Mouse (Mus musculus) CH12.LX (cell line): Measurements from ENCODE around the gene Dnajc9. TPM values are rescaled to one million over a fixed set of nuclear protein-coding genes. Genes with fewer than 3 reads are reported as not detected.

Experiments
- DNase-seq: peaks from one replicate; pipeline ENCODE4 v3.0.0-alpha.2; 2013; ENCODE audit errors: extremely low read depth
- H3K27ac ChIP-seq: 2 replicates; pipeline ENCODE4 v1.5.1; 2012; ENCODE audit warnings: low read depth, mild to moderate bottlenecking, control low read depth, moderate library complexity; ENCODE audit not compliant: insufficient read depth
- H3K27me3 ChIP-seq: replicated peaks from 2 replicates; pipeline ENCODE3; 2012; ENCODE audit warnings: inconsistent platforms
- H3K36me3 ChIP-seq, 2 experiments: replicated peaks in 1 of 2; 2 replicates each; pipeline versions ENCODE3 to v1.6.1; 2012; ENCODE audit warnings: inconsistent platforms in 1 of 2, low read length in 1 of 2, mild to moderate bottlenecking in 1 of 2, mixed read lengths in 1 of 2, moderate library complexity in 1 of 2; ENCODE audit not compliant: control insufficient read depth in 1 of 2, insufficient read depth in 1 of 2
- H3K4me1 ChIP-seq, 2 experiments: 2 replicates each; pipeline ENCODE4 v1.6.1; 2012; ENCODE audit warnings: inconsistent platforms in 1 of 2, moderate library complexity in 1 of 2; ENCODE audit not compliant: insufficient read depth in 2 of 2, control insufficient read depth in 1 of 2
- H3K4me2 ChIP-seq: 2 replicates; pipeline ENCODE4 v1.6.1; 2012; ENCODE audit warnings: low read depth, mild to moderate bottlenecking, control low read depth; ENCODE audit not compliant: poor library complexity, insufficient read depth, severe bottlenecking
- H3K4me3 ChIP-seq, 3 experiments: fragments of 150-350 bp in 1 of 3; sonication (generic) in 1 of 3; replicated peaks in 1 of 3; 2 replicates each; pipeline versions ENCODE3 to v1.5.1; 2011 to 2012; ENCODE audit warnings: low read depth in 2 of 3, low read length in 2 of 3, mild to moderate bottlenecking in 2 of 3, moderate library complexity in 2 of 3, control low read depth in 1 of 3, improper control_type of control experiment in 1 of 3, inconsistent platforms in 1 of 3, mixed read lengths in 1 of 3; ENCODE audit not compliant: poor library complexity in 1 of 3
- H3K79me2 ChIP-seq: replicated peaks from 2 replicates; pipeline ENCODE4 v1.6.1; 2012; ENCODE audit warnings: mild to moderate bottlenecking, moderate library complexity; ENCODE audit not compliant: control insufficient read depth, poor library complexity, insufficient read depth, severe bottlenecking; ENCODE audit errors: extremely low read depth
- H3K9ac ChIP-seq: 2 replicates; pipeline ENCODE4 v1.6.1; 2012; ENCODE audit warnings: low read depth, mild to moderate bottlenecking, control low read depth, moderate library complexity; ENCODE audit not compliant: insufficient read depth
- H3K9me3 ChIP-seq: replicated peaks from 2 replicates; pipeline ENCODE3; 2012; ENCODE audit warnings: low read length, inconsistent platforms, mixed read lengths
- CHD2 ChIP-seq: IDR thresholded peaks from 2 replicates; pipeline ENCODE4 v1.6.1; 2011; ENCODE audit warnings: low read length, improper control_type of control experiment
- CTCF ChIP-seq, 2 experiments: IDR thresholded peaks in 1 of 2; conservative IDR thresholded peaks in 1 of 2; 2 replicates each; pipeline ENCODE4 v1.5.1; 2011 to 2012; ENCODE audit warnings: low read depth in 2 of 2, low read length in 2 of 2, improper control_type of control experiment in 1 of 2, inconsistent platforms in 1 of 2, mild to moderate bottlenecking in 1 of 2, moderate library complexity in 1 of 2
- E2F4 ChIP-seq: IDR thresholded peaks from 2 replicates; pipeline ENCODE4 v1.6.1; 2011; ENCODE audit warnings: low read depth, low read length, improper control_type of control experiment; ENCODE audit not compliant: insufficient replicate concordance
- ELF1 ChIP-seq: IDR thresholded peaks from 2 replicates; pipeline ENCODE4 v1.6.1; 2014; ENCODE audit warnings: low read depth, mild to moderate bottlenecking, inconsistent platforms, low read length, improper control_type of control experiment
- EP300 ChIP-seq: IDR thresholded peaks from 2 replicates; pipeline ENCODE4 v1.6.1; 2011; ENCODE audit warnings: low read length, improper control_type of control experiment
- IRF4 ChIP-seq: IDR thresholded peaks from 2 replicates; pipeline ENCODE4 v1.6.1; 2014; ENCODE audit warnings: low read depth, mild to moderate bottlenecking, inconsistent platforms, low read length, improper control_type of control experiment
- JUN ChIP-seq: IDR thresholded peaks from 2 replicates; pipeline ENCODE4 v1.6.1; 2011; ENCODE audit warnings: low read depth, mild to moderate bottlenecking, low read length, improper control_type of control experiment, moderate library complexity; ENCODE audit not compliant: insufficient read depth
- MAFK ChIP-seq: IDR thresholded peaks from 2 replicates; pipeline ENCODE4 v1.6.1; 2011; ENCODE audit warnings: low read length, improper control_type of control experiment; ENCODE audit not compliant: insufficient replicate concordance
- MYC ChIP-seq: IDR thresholded peaks from 2 replicates; pipeline ENCODE4 v1.6.1; 2011; ENCODE audit warnings: low read depth, mild to moderate bottlenecking, improper control_type of control experiment, low read length
- NELFE ChIP-seq: IDR thresholded peaks from 2 replicates; pipeline ENCODE4 v1.6.1; 2011; ENCODE audit warnings: low read depth, low read length, improper control_type of control experiment
- PAX5 ChIP-seq: IDR thresholded peaks from 2 replicates; pipeline ENCODE4 v1.6.1; 2012; ENCODE audit warnings: low read length, inconsistent platforms, mixed read lengths
- POLR2AphosphoS2 ChIP-seq: IDR thresholded peaks from 2 replicates; pipeline ENCODE4 v1.6.1; 2011; ENCODE audit warnings: low read depth, low read length, improper control_type of control experiment
- RCOR1 ChIP-seq: conservative IDR thresholded peaks from 2 replicates; pipeline ENCODE4 v1.6.1; 2012; ENCODE audit warnings: low read depth, mild to moderate bottlenecking, inconsistent platforms, low read length, improper control_type of control experiment
- SIN3A ChIP-seq: IDR thresholded peaks from 2 replicates; pipeline ENCODE4 v1.6.1; 2012; ENCODE audit warnings: low read length, improper control_type of control experiment, inconsistent platforms
- SMC3 ChIP-seq: IDR thresholded peaks from 2 replicates; pipeline ENCODE4 v1.6.1; 2011; ENCODE audit warnings: low read depth, low read length, improper control_type of control experiment
- TBP ChIP-seq: conservative IDR thresholded peaks from 2 replicates; pipeline ENCODE4 v1.6.1; 2011; ENCODE audit warnings: low read depth, low read length, improper control_type of control experiment
- TCF12 ChIP-seq: IDR thresholded peaks from 2 replicates; pipeline ENCODE4 v1.6.1; 2014; ENCODE audit warnings: low read depth, mild to moderate bottlenecking, inconsistent platforms, low read length, improper control_type of control experiment
- UBTF ChIP-seq: IDR thresholded peaks from 2 replicates; pipeline ENCODE4 v1.6.1; 2012; ENCODE audit warnings: low read depth, mild to moderate bottlenecking, inconsistent platforms, low read length, improper control_type of control experiment, moderate library complexity
- USF2 ChIP-seq: conservative IDR thresholded peaks from 2 replicates; pipeline ENCODE4 v1.6.1; 2011; ENCODE audit warnings: low read depth, low read length, improper control_type of control experiment
- ZC3H11A ChIP-seq: IDR thresholded peaks from 2 replicates; pipeline ENCODE4 v1.6.1; 2012; ENCODE audit warnings: low read depth, mild to moderate bottlenecking, inconsistent platforms, low read length, improper control_type of control experiment
- ZMIZ1 ChIP-seq: IDR thresholded peaks from 2 replicates; pipeline ENCODE4 v1.6.1; 2012; ENCODE audit warnings: low read depth, mild to moderate bottlenecking, inconsistent platforms, low read length, improper control_type of control experiment
- dilution Hi-C: fragments of 300-500 bp; cut with MboI; formaldehyde crosslinking; loops from 2 replicates; pipeline ENCODE4 v1.14.3; 2020; ENCODE audit warnings: low sequenced_read_pairs; ENCODE audit not compliant: extremely low pct_unique_long_range_greater_than_20kb, extremely low pct_ligation_motif_present
- in situ Hi-C: fragments of 300-500 bp; cut with MboI; formaldehyde crosslinking; loops from 3 replicates; pipeline ENCODE4 v1.14.3; 2019; ENCODE audit warnings: low sequenced_read_pairs, low pct_ligation_motif_present, low pct_unique_long_range_greater_than_20kb, mixed read lengths
- polyA plus RNA-seq: library from polyadenylated mRNA; unstranded; fragments of >175 nt; gene quantifications from 2 replicates; pipeline ENCODE4 v1.2.1, GENCODE M21; 2012; ENCODE audit warnings: low read depth; ENCODE audit not compliant: insufficient read length
- total RNA-seq, 2 experiments: library from RNA; depleted of rRNA; stranded (reverse); fragments of 300-350 nt in 1 of 2; fragments of >200 nt in 1 of 2; gene quantifications; 2 replicates each; pipeline ENCODE4 v1.2.3; 2012 to 2014

Dnajc9 gene
- total and polyA plus RNA-seq, 3 experiments: 123 to 223 (median 166) TPM

DNA sequence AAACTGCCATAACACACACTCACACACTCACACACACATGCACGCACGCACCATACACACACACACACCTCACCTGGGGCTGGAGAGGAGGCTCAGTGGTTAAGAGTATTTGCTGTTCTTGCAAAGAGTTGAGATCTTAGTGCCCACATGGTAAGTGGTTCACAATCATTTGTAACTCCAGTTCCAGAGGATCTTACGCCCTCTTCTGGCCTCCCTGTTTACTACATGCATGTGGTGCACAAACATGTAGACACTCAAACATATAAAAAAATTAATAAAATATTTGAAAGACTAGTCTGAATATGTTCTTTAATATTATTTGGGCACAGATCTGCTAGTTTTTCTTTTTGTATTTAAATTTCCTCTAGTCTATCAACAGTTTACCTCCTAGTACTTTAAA, 20.4 kb downstream of the Dnajc9 start:
- no peaks in the 10 kb centered on the region for H3K9me3 ChIP-seq
- no peaks in the 10 kb centered on the region for H3K79me2 ChIP-seq
- no peak overlapping the region for H3K9ac ChIP-seq
- no peak overlapping the region for H3K27ac ChIP-seq
- peaks cover 3 to 12% of the 10 kb centered on the region in 2 experiments for H3K4me1 ChIP-seq
- in situ Hi-C loops: no loop called here
- dilution Hi-C loops: no loop called here
- no peak overlapping the region for H3K4me3 ChIP-seq
- TF ChIP-seq IRF4 (no peak), CTCF (conservative IDR thresholded peaks at IDR 0.05 in 1 of 2, IDR thresholded peaks at IDR 0.05 in 1 of 2; ENCODE audit: low read depth in 2 of 2, low read length in 2 of 2) (peak in 1 of 2 experiments; percentile 35; a peak in 2 of 4 replicates)
- no peak for DNase-seq
- peaks cover 18 to 61% of the 10 kb centered on the region in 2 experiments for H3K36me3 ChIP-seq
- H3K27me3 ChIP-seq: no peaks in the 10 kb centered on the region
- H3K4me2 ChIP-seq: no peak overlapping the region

GRCm38 (mm10) chr14:20363230-20363629, 25.5 kb downstream of the Dnajc9 start:
- in situ Hi-C loops: no loop called here
- Histone ChIP-seq H3K27me3 (no peaks in the 10 kb centered on the region), H3K9me3 (no peaks in the 10 kb centered on the region)
- TF ChIP-seq PAX5 (no peak), UBTF (no peak), MYC (no peak), EP300 (no peak), E2F4 (no peak), RCOR1 (no peak), JUN (no peak), POLR2AphosphoS2 (no peak), ELF1 (no peak), USF2 (no peak), NELFE (no peak), MAFK (no peak), CHD2 (no peak), SIN3A (no peak), IRF4 (no peak), TBP (no peak), ZC3H11A (no peak), ZMIZ1 (no peak), TCF12 (no peak), SMC3 (no peak)
- TF ChIP-seq, all 38 proteins: peak for 0
- H3K9ac ChIP-seq: no peak overlapping the region
- H3K27ac ChIP-seq: no peak overlapping the region
- H3K4me1 ChIP-seq: no peaks in the 10 kb centered on the region
- H3K36me3 ChIP-seq: peaks cover 26 to 82% of the 10 kb centered on the region in 2 experiments
- dilution Hi-C loops: no loop called here
- no peak overlapping the region for H3K4me2 ChIP-seq
- no peak for DNase-seq
- H3K79me2 ChIP-seq: no peaks in the 10 kb centered on the region
- no peak overlapping the region for H3K4me3 ChIP-seq
